8 mouse cellular contexts compared by ENCODE assay signal in genomic region chr1:154884275-154885206, GRCm38 (mm10). TPM values are rescaled to one million over a fixed set of nuclear protein-coding genes. Genes with fewer than 3 reads are reported as not detected.
DNase-seq lines count a peak whose midpoint lies in the region; ATAC-seq and TF ChIP-seq lines count a peak whose summit lies in the region.

Gene Cacna1e, minus strand, starts transcription at chr1:154884501.

- H3K27me3 ChIP-seq in testis, adult 2 months (ENCODE audit: control insufficient read depth, insufficient read depth, low read length): peaks cover 3% of the 10 kb centered on the region; the same call in 1 of the 2 replicates
- H3K27me3 ChIP-seq in forebrain, postnatal 0 days (ENCODE audit: insufficient read depth, low read length): no peaks in the 10 kb centered on the region

- H3K9me3 ChIP-seq in forebrain, postnatal 0 days (ENCODE audit: low read length): no peaks in the 10 kb centered on the region

- H3K4me3 ChIP-seq in testis, adult 2 months (ENCODE audit: control insufficient read depth, low read depth, low read length): peak within 1 kb of the TSS; percentile 6
- peak within 1 kb of the TSS; percentile 47 for H3K4me3 ChIP-seq in forebrain, postnatal 0 days (ENCODE audit: low read depth, low read length)

- ATAC-seq in forebrain, postnatal 0 days: peak; percentile 47

- intact Hi-C loops in left cerebral cortex, postnatal 14 days (cut with DNase I): loop anchor here (5.0 kb wide), 2 partner anchors 92 to 123 kb away; no protein-coding TSS in a partner anchor

- H3K36me3 ChIP-seq in testis, adult 2 months (ENCODE audit: control insufficient read depth, insufficient read depth, low read length): no peaks in the 10 kb centered on the region
- H3K36me3 ChIP-seq in forebrain, postnatal 0 days (ENCODE audit: insufficient read depth): no peaks in the 10 kb centered on the region

- TF ChIP-seq POLR2A in testis, adult 2 months (IDR thresholded peaks at IDR 0.05; ENCODE audit: control insufficient read depth, low read depth, low read length): no peak

- H3K9ac ChIP-seq in forebrain, postnatal 0 days: peak within 1 kb of the TSS; percentile 56

- H3K4me1 ChIP-seq in testis, adult 2 months (ENCODE audit: control insufficient read depth, insufficient read depth, low read length): peaks cover 5% of the 10 kb centered on the region
- peaks cover 24% of the 10 kb centered on the region for H3K4me1 ChIP-seq in forebrain, postnatal 0 days (ENCODE audit: insufficient read depth)

- no peak for TF ChIP-seq CTCF in testis, adult 2 months (IDR thresholded peaks at IDR 0.05; ENCODE audit: control insufficient read depth, insufficient read depth, insufficient replicate concordance, low read depth, low read length)
- no peak for TF ChIP-seq CTCF in forebrain, postnatal 0 days (IDR thresholded peaks at IDR 0.05; ENCODE audit: low read depth)

- peak; percentile 17 for DNase-seq in gastrocnemius, postnatal 10 days
- DNase-seq in gastrocnemius, postnatal 4 days (ENCODE audit: low spot score in 2 of 2): no peak
- no peak for DNase-seq in testis, postnatal 14 days (ENCODE audit: low spot score)
- peak; percentile 43 for DNase-seq in forebrain, postnatal 0 days
- DNase-seq in left cerebral cortex, postnatal 14 days (ENCODE audit: low spot score in 2 of 2): no peak
- peak; percentile 53 for DNase-seq in neural tube, embryonic 10.5 days (ENCODE audit: extremely low spot score, low spot score)
- DNase-seq in urinary bladder, postnatal 10 days (ENCODE audit: low spot score): no peak

- H3K4me2 ChIP-seq in forebrain, postnatal 0 days (ENCODE audit: low read depth): peak within 1 kb of the TSS; percentile 88

- no peak within 1 kb of the TSS for H3K27ac ChIP-seq in testis, adult 2 months (ENCODE audit: control insufficient read depth, insufficient read depth, low read depth, low read length)
- no peak within 1 kb of the TSS for H3K27ac ChIP-seq in forebrain, postnatal 0 days (ENCODE audit: low read depth, low read length)

- 9% methylated on average over 31 of the region's 31 CpGs for WGBS in forebrain, postnatal 0 days

RNA-seq across cellular contexts. Expression of gene Cacna1e, which starts in this region (rescaled TPM):
- total RNA-seq in gastrocnemius, postnatal 10 days (2021): under 1 TPM; 0.26 to 0.52 TPM
- total RNA-seq in gastrocnemius, postnatal 4 days (2021): under 1 TPM; 0.34 to 0.66 TPM
- 0.60 and 1.0 TPM in 2 replicates for polyA plus RNA-seq in testis, adult 2 months (2012; rRNA removed)
- total RNA-seq in forebrain, postnatal 0 days (2014; rRNA removed): 52.2 and 74.0 TPM in 2 replicates
- 3.5 and 7.2 TPM in 2 replicates for polyA plus RNA-seq in forebrain, postnatal 0 days (2015; fragmentation: Nextera tagmentation; extraction: Ambion mirVana)
- 100 to 1,000 TPM; 151 to 157 TPM for total RNA-seq in left cerebral cortex, postnatal 14 days (2021)

Comparison
In these comparisons a context has a peak if more than half of its experiments do, and no peak if none do; other contexts are left out.
1. RNA of gene Cacna1e (total RNA-seq): 151 to 157 TPM in left cerebral cortex, postnatal 14 days and 52.2 to 74.0 TPM in forebrain, postnatal 0 days; 0.34 to 0.66 TPM in gastrocnemius, postnatal 4 days and 0.26 to 0.52 TPM in gastrocnemius, postnatal 10 days; every median in the first group is over 10 times any median in the second.
2. Peak in DNase-seq in gastrocnemius, postnatal 10 days; RNA of the gene not detected or under 1 TPM.
3. DNase-seq: peak in forebrain, postnatal 0 days (single experiment) and neural tube, embryonic 10.5 days (single experiment); none in gastrocnemius, postnatal 4 days (0 of 2), testis, postnatal 14 days (single experiment), left cerebral cortex, postnatal 14 days (0 of 2) and urinary bladder, postnatal 10 days (single experiment).